ENCODE assay signal across 27 mouse cellular contexts in genomic region chr13:101501061-101501460, GRCm38 (mm10).
"Had no signal": no experiment of that assay in that cellular context is flagged by ENCODE, and none has a peak within 500 bp of the region (broad histone marks: within the 10 kb centered on the region; RNA-seq: fewer than 3 reads in every experiment).

No protein-coding gene starts in this region.

- H3K27me3 ChIP-seq: heart, embryonic 13.5 days; heart, embryonic 15.5 days; hindbrain, embryonic 12.5 days; intestine, embryonic 15.5 days; limb, embryonic 13.5 days; limb, embryonic 15.5 days had no signal

- DNase-seq: gastrocnemius, adult 2 months; gastrocnemius, postnatal 10 days; gastrocnemius, postnatal 25 days; heart, adult 18-20 months; heart, postnatal 14 days; heart, postnatal 36 days; kidney, adult 18-20 months; kidney, adult 8-10 months; kidney, postnatal 10 days; kidney, postnatal 25 days; kidney, postnatal 4 days; layer of hippocampus, adult 9-11 months; layer of hippocampus, postnatal 36 days; left cerebral cortex, postnatal 4 days had no signal

- H3K27ac ChIP-seq: gastrocnemius, adult 2 months; heart, embryonic 10.5 days; heart, embryonic 13.5 days; heart, embryonic 15.5 days; hindbrain, embryonic 10.5 days; hindbrain, embryonic 12.5 days; hindbrain, embryonic 14.5 days; intestine, embryonic 15.5 days; limb, embryonic 13.5 days; limb, embryonic 15.5 days; liver, embryonic 12.5 days; liver, embryonic 14.5 days had no signal

- H3K9ac ChIP-seq: heart, embryonic 13.5 days; heart, embryonic 15.5 days; hindbrain, embryonic 12.5 days; hindbrain, embryonic 14.5 days; intestine, embryonic 15.5 days; limb, embryonic 13.5 days; limb, embryonic 15.5 days; liver, embryonic 12.5 days; liver, embryonic 14.5 days had no signal

- ATAC-seq: inflammation-experienced regulatory T-cells, adult 6 months; intestine, embryonic 15.5 days; intestine, postnatal 0 days; liver, embryonic 12.5 days had no signal

- H3K36me3 ChIP-seq: heart, embryonic 10.5 days; heart, embryonic 13.5 days; heart, embryonic 15.5 days; hindbrain, embryonic 10.5 days; hindbrain, embryonic 12.5 days; intestine, embryonic 15.5 days; limb, embryonic 13.5 days; limb, embryonic 15.5 days; liver, embryonic 12.5 days had no signal

- H3K9me3 ChIP-seq: heart, embryonic 10.5 days; heart, embryonic 15.5 days; hindbrain, embryonic 12.5 days; intestine, embryonic 15.5 days; limb, embryonic 13.5 days; liver, embryonic 12.5 days had no signal

- H3K4me3 ChIP-seq: gastrocnemius, adult 2 months; heart, embryonic 10.5 days; heart, embryonic 13.5 days; heart, embryonic 15.5 days; hindbrain, embryonic 10.5 days; hindbrain, embryonic 12.5 days; intestine, embryonic 15.5 days; limb, embryonic 13.5 days; limb, embryonic 15.5 days; liver, embryonic 12.5 days had no signal

- H3K4me1 ChIP-seq: heart, embryonic 10.5 days; heart, embryonic 13.5 days; heart, embryonic 15.5 days; hindbrain, embryonic 10.5 days; hindbrain, embryonic 12.5 days; intestine, embryonic 15.5 days; limb, embryonic 15.5 days had no signal
